Mouse (Mus musculus) thymus, adult 18-20 months (tissue): ENCODE results near the gene Ugt1a8.
"Not testable (repeated sequence)": the region's sequence is repeated elsewhere in the genome, so short reads cannot be mapped to it uniquely, and the experiment has no call there.

Experiments used
- DNase-seq, 2 experiments: peaks; one replicate each; pipeline ENCODE4 v3.0.0; 2022; ENCODE audit warnings: mixed read lengths in 2 of 2

Ugt1a8 gene

GRCm38 (mm10) chr1:88109604-88110003, 22.0 kb downstream of the Ugt1a8 start:
- DNase-seq = not testable (repeated sequence)

- not testable (repeated sequence) for DNase-seq
These were observed 25.2 kb downstream of the Ugt1a8 start for GRCm38 (mm10) chr1:88112769-88113168.

GRCm38 (mm10) chr1:88120550-88120949, 32.9 kb downstream of the Ugt1a8 start:
- DNase-seq = not testable (repeated sequence)

GRCm38 (mm10) chr1:88121521-88121920, 33.9 kb downstream of the Ugt1a8 start:
- DNase-seq = not testable (repeated sequence)

- DNase-seq = not testable (repeated sequence)
These were observed 38.3 kb downstream of the Ugt1a8 start for GRCm38 (mm10) chr1:88125827-88126360.

- not testable (repeated sequence) for DNase-seq
These were observed 41.5 kb downstream of the Ugt1a8 start for GRCm38 (mm10) chr1:88129091-88129490.

GRCm38 (mm10) chr1:88130223-88130622, 42.6 kb downstream of the Ugt1a8 start:
- DNase-seq = not testable (repeated sequence)

- no peak for DNase-seq
These were observed 46.4 kb downstream of the Ugt1a8 start for GRCm38 (mm10) chr1:88133908-88134456.

GRCm38 (mm10) chr1:88134457-88135011, 46.9 kb downstream of the Ugt1a8 start, which contains the start of gene Ugt1a6a:
Ugt1a6a (plus strand) TSS chr1:88134809.
- DNase-seq = not testable (repeated sequence)

GRCm38 (mm10) chr1:88135229-88135904, 47.8 kb downstream of the Ugt1a8 start:
- DNase-seq = not testable (repeated sequence)

- DNase-seq = no peak
These were observed 49.0 kb downstream of the Ugt1a8 start for GRCm38 (mm10) chr1:88136646-88137045.

- DNase-seq = no peak
These were observed 49.7 kb downstream of the Ugt1a8 start for GRCm38 (mm10) chr1:88137264-88137663.

- DNase-seq = no peak
These were observed 50.5 kb downstream of the Ugt1a8 start for GRCm38 (mm10) chr1:88138145-88138544.

GRCm38 (mm10) chr1:88140492-88140891, 52.9 kb downstream of the Ugt1a8 start:
- not testable (repeated sequence) for DNase-seq

GRCm38 (mm10) chr1:88143966-88144675, 56.5 kb downstream of the Ugt1a8 start:
- not testable (repeated sequence) for DNase-seq

GRCm38 (mm10) chr1:88145278-88145677, 57.7 kb downstream of the Ugt1a8 start:
- not testable (repeated sequence) for DNase-seq

GRCm38 (mm10) chr1:88150133-88150532, 62.5 kb downstream of the Ugt1a8 start:
- not testable (repeated sequence) for DNase-seq

GRCm38 (mm10) chr1:88158430-88158829, 70.8 kb downstream of the Ugt1a8 start:
- no peak for DNase-seq

GRCm38 (mm10) chr1:88165711-88166110, 78.1 kb downstream of the Ugt1a8 start, which contains the start of gene Ugt1a5:
Ugt1a5 (plus strand) TSS chr1:88166012.
- DNase-seq = no peak

GRCm38 (mm10) chr1:88172190-88172589, 84.6 kb downstream of the Ugt1a8 start:
- DNase-seq = not testable (repeated sequence)

GRCm38 (mm10) chr1:88179657-88180056, 92.0 kb downstream of the Ugt1a8 start:
- no peak for DNase-seq

GRCm38 (mm10) chr1:88186325-88186935, 98.8 kb downstream of the Ugt1a8 start:
- no peak for DNase-seq
